Mouse (Mus musculus): ENCODE measurements at regions not wholly inside any gene's neighbourhood (a gene's known extent, or its start where the extent isn't known, plus 50 kb on each side); places are given as distances from the start of the nearest gene placed in this dataset.

DNA sequence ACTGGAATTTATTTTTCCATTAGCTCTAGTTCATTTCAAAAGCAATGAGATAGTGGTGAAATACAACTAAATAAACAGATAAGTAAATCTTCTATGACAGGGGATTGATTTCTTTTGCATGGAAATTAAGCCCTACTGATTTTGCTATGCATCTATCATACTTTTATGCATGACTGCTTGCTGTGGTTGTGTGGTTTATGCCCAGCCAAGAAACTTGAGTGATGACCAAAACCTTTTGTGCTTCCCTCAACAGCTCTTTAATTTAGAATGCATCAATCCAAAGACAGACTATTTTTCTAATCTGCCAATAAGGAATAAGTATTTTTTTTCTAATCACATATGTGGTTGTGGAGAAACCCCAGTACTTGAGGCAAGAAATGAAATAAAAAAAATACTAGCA lies 303.6 kb downstream of the Col12a1 start:
- no peak for DNase-seq
- no peaks in the 10 kb centered on the region for H3K36me3 ChIP-seq (ENCODE audit: insufficient read depth)
- no peak for ATAC-seq
- H3K9me3 ChIP-seq (ENCODE audit: low read length): no peaks in the 10 kb centered on the region
- TF ChIP-seq CTCF (IDR thresholded peaks at IDR 0.05; ENCODE audit: low read depth): no peak
- no peak overlapping the region for H3K4me2 ChIP-seq (ENCODE audit: low read depth)
- H3K27me3 ChIP-seq (ENCODE audit: insufficient read depth, low read length): no peaks in the 10 kb centered on the region
- H3K27ac ChIP-seq (ENCODE audit: low read depth, low read length): no peak overlapping the region
- no peak overlapping the region for H3K9ac ChIP-seq
- H3K4me3 ChIP-seq (ENCODE audit: low read depth, low read length): no peak overlapping the region
- no peaks in the 10 kb centered on the region for H3K4me1 ChIP-seq (ENCODE audit: insufficient read depth)

DNA sequence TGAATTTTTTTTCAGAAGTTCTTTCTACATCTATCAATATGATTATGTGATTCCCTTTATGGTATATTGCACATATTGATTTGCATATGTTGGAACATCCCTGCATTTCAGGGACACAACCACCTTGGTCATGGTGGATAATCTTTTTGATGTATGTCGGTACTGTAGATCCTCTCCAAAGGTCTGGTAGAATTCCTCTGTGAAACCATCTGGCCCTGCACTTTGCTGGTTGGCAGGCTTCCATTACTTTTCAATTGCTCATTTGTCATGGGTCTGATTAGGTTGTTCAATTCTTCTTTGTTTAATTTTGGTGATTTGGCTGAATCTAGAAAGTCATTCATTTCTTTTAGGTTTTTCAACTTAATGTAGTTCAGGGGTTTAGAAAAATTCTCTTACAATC lies 288.2 kb downstream of the Col12a1 start:
- Histone ChIP-seq H3K4me2 (ENCODE audit: low read depth) (no peak overlapping the region), H3K27ac (ENCODE audit: low read depth, low read length) (no peak overlapping the region), H3K27me3 (ENCODE audit: insufficient read depth, low read length) (no peaks in the 10 kb centered on the region), H3K9me3 (ENCODE audit: low read length) (no peaks in the 10 kb centered on the region), H3K4me3 (ENCODE audit: low read depth, low read length) (no peak overlapping the region), H3K9ac (no peak overlapping the region), H3K4me1 (ENCODE audit: insufficient read depth) (no peaks in the 10 kb centered on the region), H3K36me3 (ENCODE audit: insufficient read depth) (no peaks in the 10 kb centered on the region)
- TF ChIP-seq CTCF (IDR thresholded peaks at IDR 0.05; ENCODE audit: low read depth): no peak
- no peak for ATAC-seq
- peak; percentile 9 for DNase-seq
- 32% methylated on average over 1 of the region's 1 CpGs for WGBS

DNA sequence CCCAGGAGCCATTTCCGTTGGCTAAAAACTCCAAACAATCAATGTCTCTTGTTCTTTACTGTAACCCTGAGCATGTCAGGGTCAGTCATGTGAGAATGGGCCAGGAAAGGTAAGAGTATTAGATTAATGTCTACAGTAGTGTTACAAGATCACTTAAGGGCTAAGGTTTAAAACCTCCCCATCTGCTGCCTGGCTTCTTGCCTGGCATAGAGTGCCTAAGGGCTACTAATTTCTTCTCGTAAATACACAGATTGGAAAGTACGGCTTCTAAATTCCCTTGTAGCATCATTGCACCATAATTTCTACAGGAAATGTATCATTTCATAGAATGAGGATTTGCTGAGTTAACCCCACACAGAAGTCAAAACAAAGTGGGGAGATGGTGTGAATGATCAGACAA lies 281.0 kb downstream of the Col12a1 start:
- H3K4me3 ChIP-seq (ENCODE audit: low read depth, low read length): no peak overlapping the region
- no peaks in the 10 kb centered on the region for H3K9me3 ChIP-seq (ENCODE audit: low read length)
- ATAC-seq: no peak
- H3K27me3 ChIP-seq (ENCODE audit: insufficient read depth, low read length): no peaks in the 10 kb centered on the region
- no peaks in the 10 kb centered on the region for H3K36me3 ChIP-seq (ENCODE audit: insufficient read depth)
- no peaks in the 10 kb centered on the region for H3K4me1 ChIP-seq (ENCODE audit: insufficient read depth)
- no peak for DNase-seq
- H3K9ac ChIP-seq: no peak overlapping the region
- no peak overlapping the region for H3K4me2 ChIP-seq (ENCODE audit: low read depth)
- no peak overlapping the region for H3K27ac ChIP-seq (ENCODE audit: low read depth, low read length)
- 84% methylated on average over 3 of the region's 3 CpGs for WGBS
- no peak for TF ChIP-seq CTCF (IDR thresholded peaks at IDR 0.05; ENCODE audit: low read depth)

DNA sequence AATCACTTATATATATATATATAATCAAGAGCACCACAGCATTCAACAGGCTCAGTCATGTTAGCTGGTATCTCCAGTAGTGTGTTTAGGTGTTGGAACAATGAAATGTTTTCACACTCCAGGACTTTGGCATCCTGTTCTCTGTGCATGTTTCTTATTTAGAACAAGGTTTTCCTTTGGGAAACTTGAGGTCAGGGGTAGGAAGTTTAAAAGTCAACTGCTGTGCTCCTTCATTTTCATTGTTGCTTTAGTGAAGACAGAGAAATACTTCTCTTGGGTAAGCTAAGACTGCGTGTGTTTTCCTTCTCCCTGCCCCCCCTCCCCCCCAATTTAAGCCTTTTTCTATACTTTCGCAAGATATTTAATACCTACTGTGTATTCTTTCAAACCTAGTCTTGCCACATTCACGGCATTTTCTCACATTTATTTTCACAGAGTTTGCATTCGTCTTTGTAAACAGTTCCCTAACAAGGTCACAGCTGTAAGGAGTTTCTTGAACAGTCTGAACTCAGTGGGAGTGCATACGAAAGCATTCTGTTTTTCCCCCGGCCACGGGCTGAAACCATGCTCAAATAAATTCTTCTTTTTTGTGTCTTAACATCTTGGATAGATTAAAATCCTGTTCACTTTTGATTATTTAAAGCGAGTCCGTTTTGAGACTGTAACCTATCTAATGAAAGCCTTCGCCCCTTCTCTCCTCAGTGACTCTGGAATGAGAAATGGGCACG lies 279.2 kb downstream of the Col12a1 start:
- DNase-seq: no peak

GRCm38 (mm10) chr9:79455226-79455625 lies 263.4 kb downstream of the Col12a1 start:
- H3K4me1 ChIP-seq (ENCODE audit: insufficient read depth): no peaks in the 10 kb centered on the region
- H3K4me2 ChIP-seq (ENCODE audit: low read depth): no peak overlapping the region
- TF ChIP-seq CTCF (IDR thresholded peaks at IDR 0.05; ENCODE audit: low read depth): no peak
- H3K36me3 ChIP-seq (ENCODE audit: insufficient read depth): no peaks in the 10 kb centered on the region
- no peak for DNase-seq
- ATAC-seq: no peak
- H3K27ac ChIP-seq (ENCODE audit: low read depth, low read length): no peak overlapping the region
- no peak overlapping the region for H3K9ac ChIP-seq
- no peaks in the 10 kb centered on the region for H3K9me3 ChIP-seq (ENCODE audit: low read length)
- H3K27me3 ChIP-seq (ENCODE audit: insufficient read depth, low read length): no peaks in the 10 kb centered on the region
- no peak overlapping the region for H3K4me3 ChIP-seq (ENCODE audit: low read depth, low read length)
- 56% methylated on average over 3 of the region's 3 CpGs for WGBS

More for the DNA sequence above, 279.2 kb downstream of the Col12a1 start:
- Histone ChIP-seq H3K27ac (ENCODE audit: low read depth, low read length) (no peak overlapping the region), H3K4me1 (ENCODE audit: insufficient read depth) (no peaks in the 10 kb centered on the region), H3K4me2 (ENCODE audit: low read depth) (no peak overlapping the region), H3K27me3 (ENCODE audit: insufficient read depth, low read length) (no peaks in the 10 kb centered on the region), H3K9ac (no peak overlapping the region), H3K9me3 (ENCODE audit: low read length) (no peaks in the 10 kb centered on the region), H3K36me3 (ENCODE audit: insufficient read depth) (no peaks in the 10 kb centered on the region), H3K4me3 (ENCODE audit: low read depth, low read length) (no peak overlapping the region)
- ATAC-seq: no peak
- WGBS: 52% methylated on average over 11 of the region's 11 CpGs
- TF ChIP-seq CTCF (IDR thresholded peaks at IDR 0.05; ENCODE audit: low read depth): no peak

DNA sequence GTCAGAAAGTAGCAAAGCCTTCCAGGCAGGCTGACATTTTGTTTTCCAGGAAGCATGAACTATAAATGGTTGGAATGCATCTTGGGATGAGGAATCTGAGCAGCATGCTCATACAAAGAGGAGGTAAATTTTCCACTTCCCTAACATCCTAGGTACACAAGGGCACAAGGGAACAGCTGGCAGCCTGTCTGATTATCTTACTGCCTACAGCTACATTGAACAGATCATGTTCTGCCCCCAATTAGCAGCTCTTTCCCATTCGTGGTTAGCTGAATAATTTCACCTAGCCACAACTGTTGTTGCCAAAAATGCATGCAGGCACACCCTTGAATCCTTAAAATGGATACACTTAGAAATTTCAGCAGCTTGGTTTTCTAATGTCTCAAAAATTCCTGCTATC lies 239.5 kb downstream of the Col12a1 start:
- no peak for DNase-seq

DNA sequence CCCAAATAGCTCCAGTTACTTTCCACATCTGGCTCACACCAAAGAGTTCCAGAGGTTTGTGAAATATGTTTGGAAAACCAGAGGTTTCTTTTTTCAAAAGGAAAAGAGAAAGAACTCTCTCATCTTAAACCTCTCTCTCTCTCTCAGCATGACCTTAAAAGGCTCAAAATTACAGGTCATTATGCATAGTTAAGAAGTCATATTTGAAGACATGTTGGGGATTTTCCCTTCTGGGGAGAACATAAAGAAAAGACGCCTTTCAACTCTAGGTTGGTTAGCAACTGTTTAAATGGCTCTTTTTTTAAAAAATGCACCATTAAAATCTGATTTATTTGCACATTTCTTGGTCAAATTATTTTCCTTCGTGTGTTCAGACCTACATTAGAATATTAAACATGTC lies 218.4 kb downstream of the Col12a1 start:
- ATAC-seq: no peak
- WGBS: 67% methylated on average over 2 of the region's 2 CpGs

More for the DNA sequence above, 239.5 kb downstream of the Col12a1 start:
- H3K4me2 ChIP-seq (ENCODE audit: low read depth): no peak overlapping the region
- no peak for ATAC-seq
- no peaks in the 10 kb centered on the region for H3K27me3 ChIP-seq (ENCODE audit: insufficient read depth, low read length)
- TF ChIP-seq CTCF (IDR thresholded peaks at IDR 0.05; ENCODE audit: low read depth): no peak
- H3K36me3 ChIP-seq (ENCODE audit: insufficient read depth): no peaks in the 10 kb centered on the region
- no peaks in the 10 kb centered on the region for H3K4me1 ChIP-seq (ENCODE audit: insufficient read depth)
- 8% methylated on average over 1 of the region's 1 CpGs for WGBS
- no peak overlapping the region for H3K27ac ChIP-seq (ENCODE audit: low read depth, low read length)
- no peaks in the 10 kb centered on the region for H3K9me3 ChIP-seq (ENCODE audit: low read length)
- no peak overlapping the region for H3K4me3 ChIP-seq (ENCODE audit: low read depth, low read length)
- H3K9ac ChIP-seq: no peak overlapping the region

More for the DNA sequence above, 218.4 kb downstream of the Col12a1 start:
- Histone ChIP-seq H3K9me3 (ENCODE audit: low read length) (no peaks in the 10 kb centered on the region), H3K4me2 (ENCODE audit: low read depth) (no peak overlapping the region), H3K4me3 (ENCODE audit: low read depth, low read length) (no peak overlapping the region), H3K27me3 (ENCODE audit: insufficient read depth, low read length) (no peaks in the 10 kb centered on the region), H3K4me1 (ENCODE audit: insufficient read depth) (no peaks in the 10 kb centered on the region), H3K9ac (no peak overlapping the region), H3K27ac (ENCODE audit: low read depth, low read length) (no peak overlapping the region), H3K36me3 (ENCODE audit: insufficient read depth) (no peaks in the 10 kb centered on the region)
- no peak for DNase-seq
- TF ChIP-seq CTCF (IDR thresholded peaks at IDR 0.05; ENCODE audit: low read depth): no peak

Data from forebrain, postnatal 0 days (tissue).